Mouse (Mus musculus): ENCODE results near the gene Rexo4. TPM values are rescaled to one million over a fixed set of nuclear protein-coding genes. Genes with fewer than 3 reads are reported as not detected.

The Rexo4 gene
- polyA plus RNA-seq, 1 experiment from 2014 or later: 45.2 TPM

- Histone ChIP-seq H3K4me3 (ENCODE audit: low read depth, low read length) (peak overlapping the region; percentile 80), H3K4me1 (ENCODE audit: control insufficient read depth, insufficient read depth, low read length) (peaks cover 29% of the 10 kb centered on the region), H3K27ac (ENCODE audit: low read length) (peak overlapping the region; percentile 89), H3K9me3 (ENCODE audit: control insufficient read depth, low read depth, low read length) (no peaks in the 10 kb centered on the region), H3K9ac (replicated peaks; ENCODE audit: low read depth, low read length) (peak overlapping the region; percentile 96), H3K27me3 (ENCODE audit: control insufficient read depth, insufficient read depth, low read length) (no peaks in the 10 kb centered on the region), H3K36me3 (ENCODE audit: control insufficient read depth, insufficient read depth, low read length) (peaks cover 45% of the 10 kb centered on the region), H3K4me2 (replicated peaks; ENCODE audit: low read depth, low read length) (peak overlapping the region; percentile 92)
- WGBS: under 1% methylated on average over 37 of the region's 37 CpGs
- peak; percentile 11; the same call in 1 of the 2 replicates for ATAC-seq (ENCODE audit: insufficient number of reproducible peaks, insufficient read depth, low FRiP score, low read depth)
Observed at GRCm38 (mm10) chr2:26910994-26911765, 53.0 kb downstream of the Rexo4 start.

GRCm38 (mm10) chr2:26910124-26910993, 53.8 kb downstream of the Rexo4 start, which contains the start of the genes Med22 and Rpl7a:
Gene Med22 (minus strand): TSS chr2:26910677.
Gene Rpl7a (plus strand): TSS chr2:26910764.
- Histone ChIP-seq H3K36me3 (ENCODE audit: control insufficient read depth, insufficient read depth, low read length) (peaks cover 54% of the 10 kb centered on the region), H3K27ac (ENCODE audit: low read length) (peak within 1 kb of the TSS; percentile 89), H3K9me3 (ENCODE audit: control insufficient read depth, low read depth, low read length) (no peaks in the 10 kb centered on the region), H3K9ac (replicated peaks; ENCODE audit: low read depth, low read length) (peak within 1 kb of the TSS; percentile 96), H3K27me3 (ENCODE audit: control insufficient read depth, insufficient read depth, low read length) (no peaks in the 10 kb centered on the region), H3K4me2 (replicated peaks; ENCODE audit: low read depth, low read length) (peak within 1 kb of the TSS; percentile 92), H3K4me1 (ENCODE audit: control insufficient read depth, insufficient read depth, low read length) (peaks cover 26% of the 10 kb centered on the region), H3K4me3 (ENCODE audit: low read depth, low read length) (peak within 1 kb of the TSS; percentile 80)
- under 1% methylated on average over 73 of the region's 74 CpGs for WGBS
- ATAC-seq (ENCODE audit: insufficient number of reproducible peaks, insufficient read depth, low FRiP score, low read depth): peak; percentile 93

- Histone ChIP-seq H3K4me2 (replicated peaks; ENCODE audit: low read depth, low read length) (peak overlapping the region; percentile 79), H3K36me3 (ENCODE audit: control insufficient read depth, insufficient read depth, low read length) (peaks cover 57% of the 10 kb centered on the region), H3K27me3 (ENCODE audit: control insufficient read depth, insufficient read depth, low read length) (no peaks in the 10 kb centered on the region), H3K9ac (replicated peaks; ENCODE audit: low read depth, low read length) (peak overlapping the region; percentile 96), H3K4me1 (ENCODE audit: control insufficient read depth, insufficient read depth, low read length) (peaks cover 21% of the 10 kb centered on the region), H3K4me3 (ENCODE audit: low read depth, low read length) (peak overlapping the region; percentile 80), H3K9me3 (ENCODE audit: control insufficient read depth, low read depth, low read length) (no peaks in the 10 kb centered on the region), H3K27ac (ENCODE audit: low read length) (no peak overlapping the region; the same call in 1 of the 2 replicates)
- no peak for ATAC-seq (ENCODE audit: insufficient number of reproducible peaks, insufficient read depth, low FRiP score, low read depth)
Observed at GRCm38 (mm10) chr2:26909387-26909784, 54.8 kb downstream of the Rexo4 start.

DNA sequence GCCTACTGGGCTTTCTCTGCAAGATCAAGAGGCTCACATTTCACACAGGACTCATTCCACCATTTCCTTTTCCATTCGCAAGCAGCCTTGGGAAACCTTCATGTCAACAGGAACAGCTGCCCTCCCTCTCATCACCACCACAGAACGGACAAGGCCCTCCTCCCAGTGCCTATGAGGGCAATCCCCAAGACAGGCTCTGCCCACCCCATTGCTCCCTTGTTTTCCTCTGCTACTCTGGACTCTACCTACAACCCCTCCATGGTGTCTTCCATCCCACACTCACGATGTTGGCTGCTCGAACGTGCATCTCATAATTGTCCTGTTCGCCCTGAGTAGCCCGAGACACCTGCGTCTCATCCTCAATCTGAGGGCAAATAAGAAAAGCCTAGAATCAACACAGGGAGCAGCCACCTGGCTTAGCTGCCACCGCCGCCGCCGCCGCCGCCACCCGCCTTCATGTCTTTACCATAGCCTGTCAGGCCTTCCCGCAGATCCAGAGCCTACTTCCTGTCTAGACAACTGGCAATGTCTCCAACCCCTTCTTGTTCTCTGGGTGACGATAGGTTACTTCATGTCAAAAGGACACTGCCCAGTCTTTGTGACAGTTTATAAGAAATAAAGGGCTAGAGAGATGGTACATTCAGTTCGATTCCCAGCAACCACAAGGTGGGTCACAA, 55.3 kb downstream of the Rexo4 start:
- 73% methylated on average over 18 of the region's 18 CpGs for WGBS
- ATAC-seq (ENCODE audit: insufficient number of reproducible peaks, insufficient read depth, low FRiP score, low read depth): no peak
- Histone ChIP-seq H3K36me3 (ENCODE audit: control insufficient read depth, insufficient read depth, low read length) (peaks cover 52% of the 10 kb centered on the region), H3K4me1 (ENCODE audit: control insufficient read depth, insufficient read depth, low read length) (peaks cover 24% of the 10 kb centered on the region), H3K4me3 (ENCODE audit: low read depth, low read length) (peak overlapping the region; percentile 80), H3K4me2 (replicated peaks; ENCODE audit: low read depth, low read length) (peak overlapping the region; percentile 79), H3K9me3 (ENCODE audit: control insufficient read depth, low read depth, low read length) (no peaks in the 10 kb centered on the region), H3K27ac (ENCODE audit: low read length) (no peak overlapping the region), H3K9ac (replicated peaks; ENCODE audit: low read depth, low read length) (peak overlapping the region; percentile 96), H3K27me3 (ENCODE audit: control insufficient read depth, insufficient read depth, low read length) (no peaks in the 10 kb centered on the region)

- no peak overlapping the region for H3K9ac ChIP-seq (replicated peaks; ENCODE audit: low read depth, low read length)
- no peak overlapping the region for H3K4me3 ChIP-seq (ENCODE audit: low read depth, low read length)
- no peaks in the 10 kb centered on the region for H3K9me3 ChIP-seq (ENCODE audit: control insufficient read depth, low read depth, low read length)
- WGBS: 48% methylated on average over 4 of the region's 4 CpGs
- H3K4me1 ChIP-seq (ENCODE audit: control insufficient read depth, insufficient read depth, low read length): peaks cover 23% of the 10 kb centered on the region
- no peak for ATAC-seq (ENCODE audit: insufficient number of reproducible peaks, insufficient read depth, low FRiP score, low read depth)
- no peak overlapping the region for H3K27ac ChIP-seq (ENCODE audit: low read length)
- H3K4me2 ChIP-seq (replicated peaks; ENCODE audit: low read depth, low read length): no peak overlapping the region
- no peaks in the 10 kb centered on the region for H3K27me3 ChIP-seq (ENCODE audit: control insufficient read depth, insufficient read depth, low read length)
- peaks cover 35% of the 10 kb centered on the region for H3K36me3 ChIP-seq (ENCODE audit: control insufficient read depth, insufficient read depth, low read length)
Observed at GRCm38 (mm10) chr2:26907109-26907508, 57.1 kb downstream of the Rexo4 start.

DNA sequence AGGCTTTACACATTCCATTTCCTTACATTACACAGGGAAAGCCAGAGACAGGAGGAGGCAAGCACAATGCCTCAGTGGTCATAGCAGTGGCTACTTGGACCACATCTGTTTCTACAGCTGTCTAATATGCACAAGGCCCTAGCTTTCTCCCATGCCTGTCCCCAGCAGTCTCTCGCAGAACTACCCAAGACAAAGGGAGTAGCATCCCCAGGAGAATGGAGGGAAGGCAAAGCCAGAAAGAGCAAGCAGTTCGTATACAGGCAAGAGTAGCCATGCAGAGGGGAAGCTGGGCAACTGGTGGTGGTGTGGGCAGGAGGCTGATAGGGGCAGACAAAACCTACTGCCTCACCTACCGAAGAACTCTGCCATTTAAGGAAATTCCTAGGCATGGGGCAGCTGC, 57.8 kb downstream of the Rexo4 start:
- Histone ChIP-seq H3K9me3 (ENCODE audit: control insufficient read depth, low read depth, low read length) (no peaks in the 10 kb centered on the region), H3K4me3 (ENCODE audit: low read depth, low read length) (no peak overlapping the region), H3K27ac (ENCODE audit: low read length) (no peak overlapping the region), H3K36me3 (ENCODE audit: control insufficient read depth, insufficient read depth, low read length) (peaks cover 28% of the 10 kb centered on the region), H3K4me2 (replicated peaks; ENCODE audit: low read depth, low read length) (no peak overlapping the region), H3K9ac (replicated peaks; ENCODE audit: low read depth, low read length) (no peak overlapping the region), H3K27me3 (ENCODE audit: control insufficient read depth, insufficient read depth, low read length) (no peaks in the 10 kb centered on the region), H3K4me1 (ENCODE audit: control insufficient read depth, insufficient read depth, low read length) (peaks cover 24% of the 10 kb centered on the region)
- ATAC-seq (ENCODE audit: insufficient number of reproducible peaks, insufficient read depth, low FRiP score, low read depth): no peak
- 97% methylated on average over 3 of the region's 3 CpGs for WGBS

- Histone ChIP-seq H3K36me3 (ENCODE audit: control insufficient read depth, insufficient read depth, low read length) (peaks cover 27% of the 10 kb centered on the region), H3K9ac (replicated peaks; ENCODE audit: low read depth, low read length) (no peak overlapping the region), H3K4me2 (replicated peaks; ENCODE audit: low read depth, low read length) (no peak overlapping the region), H3K4me3 (ENCODE audit: low read depth, low read length) (no peak overlapping the region), H3K27me3 (ENCODE audit: control insufficient read depth, insufficient read depth, low read length) (no peaks in the 10 kb centered on the region), H3K4me1 (ENCODE audit: control insufficient read depth, insufficient read depth, low read length) (peaks cover 24% of the 10 kb centered on the region), H3K9me3 (ENCODE audit: control insufficient read depth, low read depth, low read length) (no peaks in the 10 kb centered on the region), H3K27ac (ENCODE audit: low read length) (no peak overlapping the region)
- no peak for ATAC-seq (ENCODE audit: insufficient number of reproducible peaks, insufficient read depth, low FRiP score, low read depth)
- WGBS: 82% methylated on average over 2 of the region's 2 CpGs
Observed at GRCm38 (mm10) chr2:26905936-26906335, 58.2 kb downstream of the Rexo4 start.

All from stomach, embryonic 14.5 days (tissue).